Mouse (Mus musculus): Measurements from ENCODE around the gene Pgpep1l. TPM values are rescaled to one million over a fixed set of nuclear protein-coding genes. Genes with fewer than 3 reads are reported as not detected.
"Not testable (repeated sequence)": the region's sequence is repeated elsewhere in the genome, so short reads cannot be mapped to it uniquely, and the experiment has no call there.

Pgpep1l gene
- polyA plus RNA-seq, 1 experiment from 2014 or later, result 0.18 TPM

DNA sequence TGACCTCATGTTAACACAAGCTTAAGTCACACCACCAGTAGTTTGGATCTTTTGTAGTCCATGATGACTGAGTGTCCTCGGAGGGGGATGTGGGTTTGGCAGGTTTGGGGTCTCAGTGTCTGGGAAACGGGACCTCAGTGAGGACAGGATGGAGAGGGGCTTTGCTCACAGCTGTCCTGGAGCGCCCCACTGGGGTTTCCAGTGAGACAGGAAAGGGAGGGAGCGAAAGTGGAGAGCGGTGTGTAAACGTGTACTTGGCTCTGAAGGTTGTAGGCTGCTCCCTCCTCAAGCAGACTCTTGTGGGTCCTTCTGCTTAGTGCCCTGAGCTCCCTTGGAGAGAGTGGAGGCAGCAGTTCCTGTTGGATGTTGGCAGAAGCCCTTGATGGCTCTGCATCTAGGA lies 14.9 kb upstream of the Pgpep1l start:
- no peaks in the 10 kb centered on the region for H3K27me3 ChIP-seq (ENCODE audit: insufficient read depth, low read length)
- no peaks in the 10 kb centered on the region for H3K36me3 ChIP-seq (ENCODE audit: insufficient read depth, low read length)
- whole genome bisulfite sequencing, result 73% methylated on average over 6 of the region's 6 CpGs
- H3K9ac ChIP-seq (ENCODE audit: low read depth, low read length), result no peak overlapping the region
- H3K9me3 ChIP-seq (replicated peaks; ENCODE audit: low read length), result no peaks in the 10 kb centered on the region
- no peak overlapping the region for H3K27ac ChIP-seq
- no peak for DNase-seq (ENCODE audit: low spot score)
- H3K4me2 ChIP-seq (ENCODE audit: low read length), result no peak overlapping the region
- ATAC-seq (replicated peaks; ENCODE audit: low FRiP score, low read depth), result no peak
- TF ChIP-seq CTCF (IDR thresholded peaks at IDR 0.05; ENCODE audit: low read depth), result no peak
- H3K4me3 ChIP-seq (replicated peaks; ENCODE audit: low read depth, low read length), result no peak overlapping the region
- H3K4me1 ChIP-seq (replicated peaks; ENCODE audit: insufficient read depth, low read length), result peaks cover 10% of the 10 kb centered on the region

DNA sequence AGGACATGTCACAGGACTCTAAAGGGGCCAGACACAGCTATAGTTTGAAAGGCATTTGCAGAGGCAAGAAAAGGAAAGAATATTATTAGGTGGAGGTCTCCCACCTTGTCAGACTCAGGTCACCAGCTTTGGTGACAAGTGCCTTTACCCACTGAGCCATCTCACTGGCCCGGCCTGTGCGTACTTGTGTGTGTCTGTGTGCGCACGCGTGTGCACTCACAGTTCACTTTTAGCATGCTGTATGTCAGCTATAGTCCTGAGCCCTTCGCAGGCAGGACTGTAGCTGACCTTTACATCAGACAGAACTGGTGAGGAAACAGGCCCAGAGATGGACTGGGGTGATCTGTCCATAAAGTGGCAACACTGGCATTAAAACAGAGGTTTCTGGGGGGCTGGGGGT lies 14.4 kb upstream of the Pgpep1l start:
- 96% methylated on average over 6 of the region's 6 CpGs for WGBS
- Histone ChIP-seq H3K9ac (ENCODE audit: low read depth, low read length) (no peak overlapping the region), H3K27me3 (ENCODE audit: insufficient read depth, low read length) (no peaks in the 10 kb centered on the region), H3K36me3 (ENCODE audit: insufficient read depth, low read length) (no peaks in the 10 kb centered on the region), H3K27ac (no peak overlapping the region), H3K9me3 (replicated peaks; ENCODE audit: low read length) (no peaks in the 10 kb centered on the region), H3K4me1 (replicated peaks; ENCODE audit: insufficient read depth, low read length) (peaks cover 10% of the 10 kb centered on the region), H3K4me2 (ENCODE audit: low read length) (no peak overlapping the region), H3K4me3 (replicated peaks; ENCODE audit: low read depth, low read length) (no peak overlapping the region)
- no peak for TF ChIP-seq CTCF (IDR thresholded peaks at IDR 0.05; ENCODE audit: low read depth)
- no peak for ATAC-seq (replicated peaks; ENCODE audit: low FRiP score, low read depth)
- DNase-seq (ENCODE audit: low spot score), result no peak

DNA sequence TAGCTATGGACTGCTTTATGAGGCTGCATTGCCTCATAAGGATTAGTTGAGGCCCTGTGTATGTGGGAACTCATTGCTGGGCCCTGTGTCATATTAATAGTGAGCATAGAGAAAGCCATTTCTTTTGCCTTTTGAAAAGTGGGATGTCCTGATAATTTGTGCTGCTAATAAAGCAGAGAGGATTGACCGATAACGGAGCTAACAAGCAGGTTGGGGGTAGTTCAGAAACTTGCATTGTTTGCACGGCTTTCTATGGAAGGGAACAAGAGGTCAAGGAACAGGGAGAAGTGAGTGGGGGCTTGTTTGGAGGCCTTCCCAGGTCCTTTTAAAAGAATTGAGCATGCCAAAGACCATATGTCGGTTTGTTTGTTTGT lies 13.9 kb upstream of the Pgpep1l start:
- no peak overlapping the region for H3K27ac ChIP-seq
- H3K4me2 ChIP-seq (ENCODE audit: low read length), result no peak overlapping the region
- no peak overlapping the region for H3K4me3 ChIP-seq (replicated peaks; ENCODE audit: low read depth, low read length)
- TF ChIP-seq CTCF (IDR thresholded peaks at IDR 0.05; ENCODE audit: low read depth), result no peak
- ATAC-seq (replicated peaks; ENCODE audit: low FRiP score, low read depth) (no peak), DNase-seq (ENCODE audit: low spot score) (no peak)
- H3K9ac ChIP-seq (ENCODE audit: low read depth, low read length), result no peak overlapping the region
- H3K27me3 ChIP-seq (ENCODE audit: insufficient read depth, low read length), result no peaks in the 10 kb centered on the region
- no peaks in the 10 kb centered on the region for H3K36me3 ChIP-seq (ENCODE audit: insufficient read depth, low read length)
- no peaks in the 10 kb centered on the region for H3K9me3 ChIP-seq (replicated peaks; ENCODE audit: low read length)
- WGBS, result 70% methylated on average over 4 of the region's 4 CpGs
- peaks cover 10% of the 10 kb centered on the region for H3K4me1 ChIP-seq (replicated peaks; ENCODE audit: insufficient read depth, low read length)

DNA sequence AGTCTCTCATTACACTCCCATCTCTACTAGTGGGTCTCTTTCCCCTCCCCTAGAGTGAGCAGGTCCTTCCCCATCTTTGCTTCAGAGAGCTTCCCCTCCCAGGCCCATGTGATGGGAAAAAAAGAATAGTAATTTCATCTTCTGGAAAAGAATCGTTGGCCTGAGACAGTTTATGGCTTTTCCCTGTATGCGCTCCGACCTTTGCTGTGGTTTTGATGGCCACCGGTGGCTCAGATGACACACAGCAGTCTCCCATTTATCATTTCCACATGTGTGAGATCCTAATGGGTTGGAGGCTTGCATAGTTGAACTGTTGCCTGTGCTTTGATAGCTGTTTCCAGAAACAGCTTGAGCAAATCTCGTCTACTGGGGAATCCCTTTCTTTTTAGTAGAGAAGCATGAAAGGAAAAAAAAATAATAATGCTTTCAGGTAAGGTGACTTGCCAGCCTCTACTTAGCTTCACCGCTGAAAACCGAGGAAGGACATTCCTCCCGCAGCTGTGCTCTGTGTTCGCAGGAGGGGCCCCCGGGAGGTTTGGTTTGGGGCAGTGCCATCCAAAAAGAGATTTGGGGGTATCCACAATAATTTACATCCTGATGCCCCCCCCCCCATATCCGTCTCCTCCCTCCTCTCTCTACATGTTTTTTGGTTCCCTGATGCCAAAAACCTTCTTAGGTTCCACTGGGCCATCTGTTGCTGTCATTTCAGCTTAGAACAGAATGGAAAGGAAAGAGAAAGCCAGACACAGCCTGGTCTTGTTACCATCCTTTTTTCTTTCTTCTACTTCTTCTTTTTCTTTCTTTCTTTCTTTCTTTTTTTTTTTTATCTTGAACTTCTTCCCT lies 13.2 kb upstream of the Pgpep1l start:
- peak; percentile 83 for DNase-seq (ENCODE audit: low spot score)
- Histone ChIP-seq H3K9ac (ENCODE audit: low read depth, low read length) (no peak overlapping the region), H3K9me3 (replicated peaks; ENCODE audit: low read length) (no peaks in the 10 kb centered on the region), H3K4me2 (ENCODE audit: low read length) (no peak overlapping the region), H3K36me3 (ENCODE audit: insufficient read depth, low read length) (no peaks in the 10 kb centered on the region), H3K4me3 (replicated peaks; ENCODE audit: low read depth, low read length) (no peak overlapping the region), H3K4me1 (replicated peaks; ENCODE audit: insufficient read depth, low read length) (peaks cover 10% of the 10 kb centered on the region), H3K27me3 (ENCODE audit: insufficient read depth, low read length) (no peaks in the 10 kb centered on the region), H3K27ac (no peak overlapping the region)
- ATAC-seq (replicated peaks; ENCODE audit: low FRiP score, low read depth), result no peak
- TF ChIP-seq CTCF (IDR thresholded peaks at IDR 0.05; ENCODE audit: low read depth), result no peak
- 31% methylated on average over 11 of the region's 11 CpGs for WGBS

DNA sequence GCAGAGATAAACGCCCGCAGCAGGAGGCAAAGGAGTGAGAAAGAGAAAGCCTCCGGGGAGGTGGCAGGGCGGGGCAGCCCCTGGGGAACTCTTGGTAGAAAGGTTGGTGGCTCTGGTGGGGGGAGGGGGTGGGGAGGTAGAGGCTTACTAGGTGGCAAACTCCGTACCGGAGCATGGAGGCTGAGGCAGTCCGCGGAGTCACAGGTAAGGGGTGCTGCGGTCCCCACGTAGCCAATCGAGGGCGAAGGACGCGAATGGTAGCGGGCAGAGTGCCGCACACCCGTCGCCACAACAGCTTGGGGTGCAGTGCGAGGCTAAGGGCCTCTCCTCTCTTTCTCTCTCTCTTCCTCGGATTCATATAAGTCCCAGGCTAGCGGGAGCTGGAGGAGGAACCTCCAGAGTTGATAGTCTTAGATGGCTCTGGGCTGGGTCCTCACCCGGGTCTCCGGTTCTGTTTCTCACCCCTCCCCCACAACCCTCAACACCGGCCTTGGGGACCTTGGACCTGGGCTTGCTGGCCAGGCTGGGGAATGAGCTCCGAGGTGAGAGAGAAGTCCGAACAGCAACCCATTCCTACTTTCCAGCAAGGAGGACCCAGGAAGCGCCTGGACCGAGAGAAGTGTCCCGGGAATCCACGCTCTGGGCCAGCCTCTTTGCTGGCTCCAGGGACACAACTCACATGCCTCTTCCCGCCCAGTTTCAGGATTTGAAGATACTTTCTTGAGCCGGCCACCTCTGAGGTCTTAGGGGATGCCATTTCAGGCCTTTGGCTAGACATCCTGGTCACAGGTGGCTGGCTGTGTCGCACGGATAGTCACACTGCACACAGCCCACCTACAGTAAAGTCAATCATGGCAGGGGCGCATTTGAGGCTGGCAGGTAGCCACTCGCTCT lies 12.1 kb upstream of the Pgpep1l start:
- DNase-seq (ENCODE audit: low spot score) (peak; percentile 39), ATAC-seq (replicated peaks; ENCODE audit: low FRiP score, low read depth) (peak; percentile 43; the same call in 1 of the 2 replicates)
- peak overlapping the region; percentile 51; the same call in 1 of the 2 replicates for H3K9ac ChIP-seq (ENCODE audit: low read depth, low read length)
- H3K9me3 ChIP-seq (replicated peaks; ENCODE audit: low read length), result no peaks in the 10 kb centered on the region
- H3K36me3 ChIP-seq (ENCODE audit: insufficient read depth, low read length), result no peaks in the 10 kb centered on the region
- TF ChIP-seq CTCF (IDR thresholded peaks at IDR 0.05; ENCODE audit: low read depth), result no peak
- peak overlapping the region; percentile 42 for H3K4me3 ChIP-seq (replicated peaks; ENCODE audit: low read depth, low read length)
- H3K4me1 ChIP-seq (replicated peaks; ENCODE audit: insufficient read depth, low read length), result peaks cover 10% of the 10 kb centered on the region
- H3K27me3 ChIP-seq (ENCODE audit: insufficient read depth, low read length), result no peaks in the 10 kb centered on the region
- peak overlapping the region; percentile 77 for H3K4me2 ChIP-seq (ENCODE audit: low read length)
- WGBS, result 7% methylated on average over 35 of the region's 36 CpGs
- H3K27ac ChIP-seq, result peak overlapping the region; percentile 36; the same call in 1 of the 2 replicates

DNA sequence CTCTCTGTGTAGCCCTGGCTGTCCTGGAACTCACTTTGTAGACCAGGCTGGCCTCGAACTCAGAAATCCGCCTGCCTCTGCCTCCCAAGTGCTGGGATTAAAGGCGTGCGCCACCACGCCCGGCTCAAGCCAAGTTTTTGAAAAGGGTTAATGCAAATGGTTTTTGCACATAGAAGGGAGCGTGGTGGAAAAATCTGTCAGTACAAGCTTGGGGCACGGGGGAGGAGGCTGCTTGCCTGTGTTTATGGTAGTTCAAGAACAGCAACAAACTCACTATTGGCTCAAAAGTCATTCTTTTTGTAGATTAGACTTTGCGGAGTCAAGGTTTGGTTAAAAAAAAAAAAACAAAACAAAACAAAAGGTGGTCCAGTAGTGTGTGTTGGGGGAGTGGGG lies 11.4 kb upstream of the Pgpep1l start:
- WGBS, result 61% methylated on average over 9 of the region's 9 CpGs
- not testable (repeated sequence) for H3K9me3 ChIP-seq (replicated peaks; ENCODE audit: low read length)
- H3K9ac ChIP-seq (ENCODE audit: low read depth, low read length), result peak overlapping the region; percentile 51; the same call in 1 of the 2 replicates

More for the DNA sequence above, 11.4 kb upstream of the Pgpep1l start:
- not testable (repeated sequence) for H3K27me3 ChIP-seq (ENCODE audit: insufficient read depth, low read length); ATAC-seq (replicated peaks; ENCODE audit: low FRiP score, low read depth); H3K36me3 ChIP-seq (ENCODE audit: insufficient read depth, low read length); DNase-seq (ENCODE audit: low spot score); H3K4me1 ChIP-seq (replicated peaks; ENCODE audit: insufficient read depth, low read length); H3K27ac ChIP-seq
- peak overlapping the region; percentile 42 for H3K4me3 ChIP-seq (replicated peaks; ENCODE audit: low read depth, low read length)
- peak overlapping the region; percentile 77 for H3K4me2 ChIP-seq (ENCODE audit: low read length)
